Mouse (Mus musculus) inflammation-experienced regulatory T-cells, adult 6 months (primary cell): ENCODE results near the gene Cptp. TPM values are rescaled to one million over a fixed set of nuclear protein-coding genes. Genes with fewer than 3 reads are reported as not detected.
A peak's percentile ranks its signal among the peaks of the same experiment; 100 is the strongest.

Experiments used
- ATAC-seq: one replicate; pipeline ENCODE4 v1.8.0; 2017
- polyA plus RNA-seq, 3 experiments: library from polyadenylated mRNA; unstranded; fragments of 100-300 nt; shearing (Covaris generic); gene quantifications; one replicate each; pipeline ENCODE4 v1.2.1; 2017

Gene Cptp
- polyA plus RNA-seq, result 10 to 100 TPM; 14.2 to 19.2 (median 19.1) TPM

- peak; percentile 97 for ATAC-seq
Measured at GRCm38 (mm10) chr4:155869317-155870033, at the start of gene Cptp, which contains the start of gene Ints11. Gene Cptp, minus strand, starts transcription at chr4:155869440. Gene Ints11, plus strand, starts transcription at chr4:155869546.

DNA sequence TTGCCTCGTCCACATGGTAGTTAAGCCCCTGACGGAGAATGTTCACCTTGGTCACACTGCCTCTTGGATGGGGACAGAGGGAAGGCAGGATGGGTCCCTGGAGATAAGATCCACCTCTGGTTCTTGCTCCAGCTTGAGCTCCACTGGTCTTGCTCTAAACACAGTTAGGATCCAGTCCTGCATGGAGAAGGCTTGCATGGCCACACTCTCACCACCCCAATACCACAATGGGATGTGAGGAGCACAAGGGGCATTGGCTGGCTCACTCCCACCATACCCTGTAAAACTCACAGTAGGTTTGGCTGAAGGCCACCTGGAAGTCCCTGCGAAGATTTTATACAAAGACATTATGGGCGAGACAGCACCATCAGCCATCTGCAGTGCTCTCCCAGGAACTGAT is 39.5 kb upstream of the Cptp start:
- ATAC-seq, result no peak

DNA sequence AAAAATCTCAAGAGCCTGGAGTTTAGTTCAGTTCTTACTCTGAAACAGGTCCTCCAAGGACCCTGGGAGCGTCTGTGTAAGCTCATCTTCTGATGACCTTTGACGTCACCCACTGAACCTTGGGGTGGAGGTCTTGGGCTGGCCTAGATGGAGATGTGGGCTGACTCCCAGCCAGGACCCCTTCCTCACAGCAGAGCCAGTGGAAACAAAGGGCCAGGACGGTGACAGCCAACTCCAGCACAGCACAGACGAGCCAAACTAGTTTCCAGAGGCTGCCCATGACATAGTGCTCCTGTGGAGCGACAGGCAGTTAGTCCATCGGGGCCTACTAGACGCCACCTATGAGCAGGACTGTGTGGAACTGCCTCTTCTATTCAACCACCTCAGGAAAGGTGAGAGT is 39.0 kb upstream of the Cptp start:
- ATAC-seq, result no peak

GRCm38 (mm10) chr4:155907003-155907402 is 37.8 kb upstream of the Cptp start:
- no peak for ATAC-seq

DNA sequence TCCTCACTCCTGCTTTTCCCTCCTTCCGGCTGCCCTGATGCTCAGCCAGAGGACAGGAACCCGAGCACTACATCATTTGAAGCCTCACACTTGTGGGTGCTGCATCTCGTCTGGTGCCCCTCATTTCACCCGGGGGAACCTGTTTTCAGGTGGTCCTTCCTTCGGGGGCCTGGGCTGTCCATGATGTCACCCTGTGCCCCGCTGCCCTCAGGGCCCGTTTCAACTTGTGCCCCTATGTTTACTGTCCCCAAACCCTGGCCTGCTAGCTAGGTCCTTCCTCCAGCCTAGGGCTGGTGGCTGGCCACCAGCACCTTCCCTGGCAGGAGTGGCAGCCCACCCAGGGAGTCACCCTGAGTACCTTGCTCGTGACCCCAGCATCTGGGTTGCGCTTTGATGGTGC is 36.9 kb upstream of the Cptp start:
- ATAC-seq, result no peak

GRCm38 (mm10) chr4:155905634-155906033 is 36.4 kb upstream of the Cptp start:
- ATAC-seq, result no peak

- ATAC-seq, result no peak
Measured at GRCm38 (mm10) chr4:155904318-155905102, 35.3 kb upstream of the Cptp start.

GRCm38 (mm10) chr4:155903246-155903645 is 34.0 kb upstream of the Cptp start:
- no peak for ATAC-seq

GRCm38 (mm10) chr4:155901205-155901604 is 32.0 kb upstream of the Cptp start:
- no peak for ATAC-seq

- ATAC-seq, result no peak
Measured at GRCm38 (mm10) chr4:155899355-155899754, 30.1 kb upstream of the Cptp start.

- ATAC-seq, result no peak
Measured at GRCm38 (mm10) chr4:155898318-155898717, 29.1 kb upstream of the Cptp start.

GRCm38 (mm10) chr4:155896461-155896860 is 27.2 kb upstream of the Cptp start:
- ATAC-seq, result no peak

- ATAC-seq, result no peak
Measured at GRCm38 (mm10) chr4:155895826-155896225, 26.6 kb upstream of the Cptp start.

- no peak for ATAC-seq
Measured at GRCm38 (mm10) chr4:155895216-155895615, 26.0 kb upstream of the Cptp start.

GRCm38 (mm10) chr4:155894311-155894881 is 25.2 kb upstream of the Cptp start:
- ATAC-seq, result no peak

DNA sequence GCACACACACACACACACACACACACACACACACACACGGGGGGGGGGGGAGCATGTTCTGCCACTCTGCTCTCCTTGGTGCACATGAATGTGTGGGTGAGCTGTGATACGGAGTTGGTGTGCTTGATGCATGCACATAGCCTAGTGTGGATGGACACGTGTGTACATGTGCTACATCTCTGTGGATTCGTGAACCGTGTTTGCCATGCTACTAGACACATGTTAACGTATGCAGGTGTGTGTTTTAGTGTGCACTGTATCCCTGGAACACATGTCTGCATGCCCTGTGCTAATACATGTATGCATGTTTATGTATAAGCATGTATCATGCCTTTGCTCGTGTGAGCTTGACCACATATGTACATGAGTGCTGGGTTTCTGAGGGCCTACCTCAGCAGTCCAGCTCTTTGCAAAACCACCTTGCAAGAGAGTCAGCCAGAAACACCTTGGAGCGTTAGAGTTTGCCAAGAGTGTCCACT is 24.0 kb upstream of the Cptp start:
- ATAC-seq, result no peak

DNA sequence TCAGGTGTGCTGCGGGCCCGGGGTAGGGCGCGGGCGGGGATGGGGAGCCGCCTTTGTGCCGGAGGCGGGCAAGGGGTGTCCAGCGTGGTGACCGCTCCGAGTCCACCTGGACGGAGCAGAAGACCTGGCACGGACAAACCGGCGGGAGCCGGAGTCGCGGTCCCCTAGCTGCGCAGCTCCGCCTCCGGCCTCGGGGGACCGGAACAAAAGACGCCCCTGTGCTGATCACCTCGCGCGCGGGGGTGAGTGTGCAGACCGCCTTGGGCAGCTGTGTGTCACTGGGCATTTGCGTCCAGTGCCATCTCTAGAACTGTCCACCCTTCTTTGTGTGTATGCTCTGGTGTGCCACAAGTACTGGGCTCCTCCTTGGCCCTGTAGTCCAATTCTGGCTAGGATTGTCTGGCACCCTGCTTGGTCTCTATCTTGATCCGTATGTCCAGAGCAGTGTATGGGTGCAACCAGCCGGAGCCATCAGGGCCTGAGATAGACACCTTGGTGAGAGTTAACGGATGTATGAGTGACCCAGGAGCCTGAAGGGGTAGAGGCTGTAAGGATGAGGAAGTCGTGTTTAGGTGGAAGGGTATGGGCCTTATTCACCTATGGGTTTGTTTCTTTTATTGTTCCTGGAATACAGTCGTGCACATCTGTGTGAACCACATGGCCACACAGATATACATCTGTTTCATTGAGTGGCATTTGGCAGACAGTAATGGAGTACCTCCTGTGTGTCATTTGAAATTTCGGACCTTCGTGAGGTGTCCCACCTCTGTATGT is 23.4 kb upstream of the Cptp start:
- no peak for ATAC-seq

DNA sequence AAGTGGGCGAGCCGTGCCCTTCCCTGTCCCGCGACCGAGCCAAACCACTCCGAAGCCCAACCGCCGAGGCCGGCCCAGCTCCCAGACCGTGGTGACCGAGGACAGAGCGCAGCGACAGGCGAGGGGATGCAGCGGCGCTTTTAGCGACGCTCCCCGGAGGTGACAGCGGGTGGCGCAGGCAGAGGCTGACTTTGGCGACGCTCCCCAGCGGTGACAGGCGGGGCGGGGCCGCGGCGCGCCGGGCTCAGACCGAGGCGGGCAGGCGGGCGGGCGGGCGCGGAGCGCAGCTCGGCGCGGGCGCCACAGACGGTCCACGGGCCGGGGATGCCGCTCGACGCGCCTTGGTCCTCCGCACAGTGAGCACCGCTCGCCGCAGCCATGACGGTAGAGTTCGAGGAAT is 22.8 kb upstream of the Cptp start:
- peak; percentile 78 for ATAC-seq

GRCm38 (mm10) chr4:155891551-155892001 is 22.3 kb upstream of the Cptp start, which contains the start of the genes Pusl1 and Acap3:
Gene Pusl1, minus strand, starts transcription at chr4:155891781.
Gene Acap3, plus strand, starts transcription at chr4:155891822.
- ATAC-seq, result peak; percentile 80

DNA sequence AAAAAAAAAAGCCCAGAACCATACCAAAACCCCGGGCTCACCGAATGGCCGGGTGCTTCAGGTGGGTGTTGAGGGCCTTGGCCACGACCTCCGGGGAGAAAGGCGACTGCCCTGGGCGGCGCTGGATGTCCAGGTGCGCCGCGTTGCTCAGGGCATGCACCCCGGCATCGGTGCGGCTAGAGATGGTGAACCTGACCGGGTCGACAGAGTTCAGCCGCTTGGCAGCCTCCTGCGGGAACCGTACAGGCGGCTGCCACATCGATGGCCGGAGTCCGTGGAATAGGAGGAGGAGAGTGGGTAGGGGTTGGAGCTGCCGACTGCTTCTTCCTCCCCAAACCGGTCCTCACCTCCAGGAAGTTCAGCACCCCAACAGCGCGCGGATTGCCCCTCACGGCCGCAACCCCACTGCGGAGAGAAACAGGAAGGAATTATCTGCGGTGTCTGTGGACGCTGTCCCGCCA is 21.8 kb upstream of the Cptp start:
- no peak for ATAC-seq

GRCm38 (mm10) chr4:155889316-155889715 is 20.1 kb upstream of the Cptp start:
- no peak for ATAC-seq

DNA sequence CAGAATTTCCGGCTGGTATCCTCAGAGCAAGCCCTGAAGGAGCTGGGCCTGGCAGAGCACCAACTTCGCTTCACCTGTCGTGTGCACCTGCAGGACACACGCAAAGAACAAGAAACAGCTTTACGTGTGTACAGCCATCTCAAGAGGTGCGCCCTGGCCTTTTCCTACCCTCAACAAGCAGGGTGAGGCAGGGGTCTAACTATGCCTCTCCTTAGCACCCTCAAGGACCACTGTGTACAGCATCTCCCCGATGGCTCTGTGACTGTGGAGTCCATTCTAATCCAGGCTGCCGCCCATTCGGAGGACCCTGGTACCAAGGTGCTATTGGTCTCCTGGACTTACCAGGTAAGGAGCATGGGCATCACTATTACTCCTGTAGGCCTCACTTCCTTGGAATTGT is 18.9 kb upstream of the Cptp start:
- no peak for ATAC-seq
